Mouse (Mus musculus) thymus, adult 2 months (tissue): ENCODE results near the gene March10.

ENCODE experiments used
- CTCF ChIP-seq: fragments of 200-500 bp; IDR thresholded peaks from 2 replicates; pipeline ENCODE4 v1.5.1; 2012; ENCODE audit warnings: mild to moderate bottlenecking, control low read depth, low read length, moderate library complexity, borderline replicate concordance; ENCODE audit not compliant: control insufficient read depth, poor library complexity, insufficient read depth; ENCODE audit errors: extremely low read depth
- POLR2A ChIP-seq: fragments of 200-500 bp; IDR thresholded peaks from 2 replicates; pipeline ENCODE4 v1.6.1; 2012; ENCODE audit warnings: mild to moderate bottlenecking, low read length, control low read depth, moderate library complexity; ENCODE audit not compliant: control insufficient read depth, poor library complexity, insufficient read depth; ENCODE audit errors: extremely low read depth

- TF ChIP-seq CTCF (no peak), POLR2A (no peak)
Measured at GRCm38 (mm10) chr11:105446221-105446620, 10.3 kb downstream of the March10 start.
